Mouse (Mus musculus): Measurements from ENCODE around the gene Aqp1. TPM values are rescaled to one million over a fixed set of nuclear protein-coding genes. Genes with fewer than 3 reads are reported as not detected.

Aqp1 gene
- 18.9 TPM for polyA plus RNA-seq (2014; fragmentation: Illumina TruSeq; extraction: RNeasy Lipid Tissue Mini Kit (QIAGEN cat#74804); ENCODE audit: low read depth, low replicate concordance)

GRCm38 (mm10) chr6:55335989-55336514 lies at the start of gene Aqp1:
Aqp1 (plus strand) TSS chr6:55336432.

GRCm38 (mm10) chr6:55376076-55376475 lies 39.8 kb downstream of the Aqp1 start, which contains the start of gene Ghrhr:
Ghrhr (plus strand) TSS chr6:55376295.

Other genes starting within 250 kb of the Aqp1 start
- not detected for gene Crhr2, start 203.4 kb upstream of the Aqp1 start, polyA plus RNA-seq (2014; fragmentation: Illumina TruSeq; extraction: RNeasy Lipid Tissue Mini Kit (QIAGEN cat#74804); ENCODE audit: low read depth, low replicate concordance)
- 514 TPM for gene Inmt, start 161.4 kb upstream of the Aqp1 start, polyA plus RNA-seq (2014; fragmentation: Illumina TruSeq; extraction: RNeasy Lipid Tissue Mini Kit (QIAGEN cat#74804); ENCODE audit: low read depth, low replicate concordance)
- 1.5 TPM for gene Mindy4, start 133.0 kb upstream of the Aqp1 start, polyA plus RNA-seq (2014; fragmentation: Illumina TruSeq; extraction: RNeasy Lipid Tissue Mini Kit (QIAGEN cat#74804); ENCODE audit: low read depth, low replicate concordance)
- gene Ghrhr, start 39.9 kb downstream of the Aqp1 start, polyA plus RNA-seq (2014; fragmentation: Illumina TruSeq; extraction: RNeasy Lipid Tissue Mini Kit (QIAGEN cat#74804); ENCODE audit: low read depth, low replicate concordance) = not detected
- 0.32 TPM for gene Adcyap1r1, start 115.5 kb downstream of the Aqp1 start, polyA plus RNA-seq (2014; fragmentation: Illumina TruSeq; extraction: RNeasy Lipid Tissue Mini Kit (QIAGEN cat#74804); ENCODE audit: low read depth, low replicate concordance)

Measured in liver, adult 10 weeks (tissue).